Mouse (Mus musculus): ENCODE measurements at regions not wholly inside any gene's neighbourhood (a gene's known extent, or its start where the extent isn't known, plus 50 kb on each side); places are given as distances from the start of the nearest gene placed in this dataset.

GRCm38 (mm10) chr1:108282099-108282498 is 692.3 kb downstream of the Serpinb8 start:
- TF ChIP-seq CTCF (IDR thresholded peaks at IDR 0.05; ENCODE audit: low read depth, low read length) (no peak), GATA1 (IDR thresholded peaks at IDR 0.05; ENCODE audit: borderline replicate concordance, low read length) (no peak), POLR2AphosphoS5 (IDR thresholded peaks at IDR 0.05; ENCODE audit: insufficient replicate concordance, low read depth, low read length) (no peak), TAL1 (conservative IDR thresholded peaks at IDR 0.05; ENCODE audit: low read depth, low read length) (no peak)
